Mouse (Mus musculus): ENCODE data around the gene Tff1. TPM values are rescaled to one million over a fixed set of nuclear protein-coding genes. Genes with fewer than 3 reads are reported as not detected.

Gene Tff1
- polyA plus RNA-seq, 1 experiment from 2014 or later, result not detected

DNA sequence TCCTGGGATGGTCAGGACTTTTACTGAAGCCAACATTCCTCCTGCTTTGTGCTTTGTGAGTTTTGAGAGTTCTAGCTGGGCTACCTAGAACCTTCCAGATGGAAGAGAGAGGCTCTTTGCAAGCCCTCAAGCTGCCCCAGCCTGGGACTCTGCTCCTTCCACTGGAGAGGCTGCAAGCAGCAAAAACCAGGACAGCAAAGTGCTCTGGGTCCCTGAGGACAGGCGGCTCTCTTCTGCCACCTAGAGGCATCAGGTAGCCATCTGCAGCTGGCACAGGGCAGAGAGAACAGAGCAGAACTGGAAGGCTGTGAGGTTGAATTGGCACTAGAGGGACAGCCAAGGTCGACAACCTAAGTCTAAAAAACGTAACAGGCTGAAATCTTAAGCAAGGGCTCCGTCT lies 22.3 kb upstream of the Tff1 start:
- Histone ChIP-seq H3K27me3 (no peaks in the 10 kb centered on the region), H3K9me3 (replicated peaks) (no peaks in the 10 kb centered on the region), H3K4me1 (no peaks in the 10 kb centered on the region), H3K4me2 (replicated peaks) (no peak overlapping the region), H3K27ac (replicated peaks) (no peak overlapping the region), H3K9ac (no peak overlapping the region), H3K4me3 (replicated peaks) (no peak overlapping the region), H3K36me3 (no peaks in the 10 kb centered on the region)
- ATAC-seq (ENCODE audit: insufficient number of reproducible peaks, low FRiP score, low TSS enrichment, low read depth), result no peak
- WGBS, result 22% methylated on average over 4 of the region's 4 CpGs

DNA sequence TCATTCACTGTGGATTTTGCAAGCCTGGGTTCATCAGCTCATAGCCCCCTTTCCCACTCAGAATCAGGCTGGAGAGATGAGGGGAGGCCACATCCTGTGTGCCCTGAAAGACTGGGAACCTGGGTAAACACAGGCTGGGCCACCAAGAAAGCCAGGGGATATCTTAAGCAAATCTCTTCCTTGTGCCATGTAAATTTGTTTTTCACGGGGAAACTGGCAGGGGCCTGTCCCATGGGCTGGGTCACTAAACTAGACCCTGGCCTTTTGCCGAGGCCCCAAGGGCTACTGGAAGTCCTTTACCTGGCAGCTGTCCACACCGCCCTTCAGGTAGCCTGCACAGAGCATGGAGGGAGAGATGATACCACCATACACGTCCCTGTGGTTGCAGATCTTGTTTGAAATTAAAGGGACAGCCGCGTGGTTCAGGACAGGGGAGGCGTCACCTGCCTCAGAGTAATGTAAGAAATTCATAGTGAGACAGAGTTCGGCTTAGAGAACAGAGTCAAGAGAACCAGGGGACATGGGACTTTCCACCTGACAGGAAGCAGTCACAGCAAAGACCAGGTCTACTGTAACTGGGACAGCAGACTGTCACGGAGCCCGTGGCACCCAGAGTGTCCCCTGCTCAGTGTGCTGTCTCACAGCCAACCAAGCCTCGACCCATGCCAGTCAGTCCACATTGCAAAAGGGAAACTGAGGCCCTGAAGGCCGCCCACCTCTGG lies 19.4 kb upstream of the Tff1 start:
- no peaks in the 10 kb centered on the region for H3K4me1 ChIP-seq
- no peak overlapping the region for H3K9ac ChIP-seq
- H3K27me3 ChIP-seq, result no peaks in the 10 kb centered on the region
- WGBS, result 74% methylated on average over 12 of the region's 12 CpGs
- H3K27ac ChIP-seq (replicated peaks), result no peak overlapping the region
- H3K4me2 ChIP-seq (replicated peaks), result no peak overlapping the region
- H3K9me3 ChIP-seq (replicated peaks), result no peaks in the 10 kb centered on the region
- no peak for ATAC-seq (ENCODE audit: insufficient number of reproducible peaks, low FRiP score, low TSS enrichment, low read depth)
- H3K36me3 ChIP-seq, result no peaks in the 10 kb centered on the region
- no peak overlapping the region for H3K4me3 ChIP-seq (replicated peaks)

DNA sequence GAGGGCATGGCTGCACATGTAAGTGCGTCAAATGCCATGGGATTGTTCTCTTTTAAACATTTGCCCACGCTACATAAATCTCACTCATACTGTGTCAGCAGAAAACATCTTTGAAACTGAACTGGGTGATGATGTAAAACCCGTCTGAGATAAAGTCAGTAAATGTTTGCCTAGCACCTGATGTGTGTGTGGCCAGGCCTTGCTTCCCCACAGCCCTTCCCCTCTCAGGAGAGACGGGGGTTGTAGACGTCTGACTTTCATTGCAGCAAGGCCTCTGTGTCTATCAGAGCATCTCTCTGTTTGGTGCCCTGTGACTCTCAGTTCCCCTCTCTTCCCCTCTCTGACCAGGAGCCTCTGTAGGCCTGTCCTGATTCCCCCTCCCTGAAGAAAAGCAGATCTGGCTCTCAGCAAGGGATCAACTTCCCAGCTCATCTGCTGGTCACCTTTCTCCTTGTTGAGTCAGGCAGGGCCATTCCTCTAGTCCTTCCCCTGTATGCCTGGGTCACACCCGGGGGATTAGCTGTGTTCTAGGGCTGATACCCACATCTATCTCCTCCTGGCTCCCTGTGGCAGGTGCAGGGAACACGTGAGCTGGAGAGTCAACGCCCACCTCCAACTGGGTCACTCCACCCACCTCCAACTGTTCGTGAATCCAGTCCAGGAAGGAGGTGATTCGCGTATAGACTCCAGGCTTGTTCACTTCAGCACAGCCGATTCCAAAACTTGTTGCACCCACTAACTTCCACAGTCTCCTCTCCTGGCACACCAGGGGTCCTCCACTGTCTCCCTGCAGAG lies 18.3 kb upstream of the Tff1 start:
- Histone ChIP-seq H3K9ac (no peak overlapping the region), H3K4me3 (replicated peaks) (no peak overlapping the region), H3K27ac (replicated peaks) (no peak overlapping the region), H3K4me2 (replicated peaks) (no peak overlapping the region), H3K27me3 (no peaks in the 10 kb centered on the region), H3K9me3 (replicated peaks) (no peaks in the 10 kb centered on the region), H3K4me1 (no peaks in the 10 kb centered on the region), H3K36me3 (no peaks in the 10 kb centered on the region)
- ATAC-seq (ENCODE audit: insufficient number of reproducible peaks, low FRiP score, low TSS enrichment, low read depth), result no peak
- WGBS, result 56% methylated on average over 12 of the region's 12 CpGs

DNA sequence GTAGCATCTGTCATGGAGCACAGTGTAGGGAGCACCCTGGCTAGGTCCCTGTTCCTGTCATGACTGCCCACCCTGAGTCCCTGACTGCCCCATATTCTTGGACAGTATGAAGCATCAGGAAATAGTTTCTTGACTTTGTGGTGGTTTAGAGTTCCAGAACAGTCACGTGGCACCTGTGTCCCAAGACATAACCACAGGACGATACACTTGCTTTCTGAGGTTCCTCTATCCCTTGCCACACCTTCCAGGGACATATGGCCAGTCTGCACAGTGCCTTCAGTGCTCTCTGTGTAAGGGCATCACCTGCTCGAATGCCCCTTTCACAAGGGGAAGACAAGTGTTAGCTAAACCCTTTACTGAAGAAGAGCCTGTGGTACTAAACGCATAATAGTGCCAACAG lies 16.4 kb upstream of the Tff1 start:
- H3K36me3 ChIP-seq, result no peaks in the 10 kb centered on the region
- ATAC-seq (ENCODE audit: insufficient number of reproducible peaks, low FRiP score, low TSS enrichment, low read depth), result no peak
- no peak overlapping the region for H3K27ac ChIP-seq (replicated peaks)
- no peaks in the 10 kb centered on the region for H3K27me3 ChIP-seq
- WGBS, result 81% methylated on average over 4 of the region's 4 CpGs
- H3K9ac ChIP-seq, result no peak overlapping the region
- H3K9me3 ChIP-seq (replicated peaks), result no peaks in the 10 kb centered on the region
- no peak overlapping the region for H3K4me2 ChIP-seq (replicated peaks)
- H3K4me3 ChIP-seq (replicated peaks), result no peak overlapping the region
- H3K4me1 ChIP-seq, result no peaks in the 10 kb centered on the region

DNA sequence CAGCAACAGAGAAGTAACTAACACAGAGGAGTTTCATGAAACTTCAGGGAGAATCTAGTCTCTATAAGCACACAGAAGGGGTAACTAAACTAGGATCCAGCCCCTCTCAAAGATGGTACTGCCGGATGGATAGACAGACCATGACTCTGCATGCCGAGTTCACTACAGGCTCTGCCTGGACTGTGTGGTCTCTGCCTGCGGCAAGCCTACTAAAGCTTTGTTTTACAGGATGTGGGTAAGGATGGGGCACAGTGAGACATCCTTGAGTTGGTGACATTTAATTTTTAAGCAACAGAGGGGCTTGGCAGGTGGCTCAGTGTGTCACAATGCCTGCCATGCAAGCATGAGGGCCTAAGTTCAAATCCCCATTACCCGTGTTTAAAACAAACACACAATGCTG lies 11.2 kb upstream of the Tff1 start:
- H3K27me3 ChIP-seq, result no peaks in the 10 kb centered on the region

DNA sequence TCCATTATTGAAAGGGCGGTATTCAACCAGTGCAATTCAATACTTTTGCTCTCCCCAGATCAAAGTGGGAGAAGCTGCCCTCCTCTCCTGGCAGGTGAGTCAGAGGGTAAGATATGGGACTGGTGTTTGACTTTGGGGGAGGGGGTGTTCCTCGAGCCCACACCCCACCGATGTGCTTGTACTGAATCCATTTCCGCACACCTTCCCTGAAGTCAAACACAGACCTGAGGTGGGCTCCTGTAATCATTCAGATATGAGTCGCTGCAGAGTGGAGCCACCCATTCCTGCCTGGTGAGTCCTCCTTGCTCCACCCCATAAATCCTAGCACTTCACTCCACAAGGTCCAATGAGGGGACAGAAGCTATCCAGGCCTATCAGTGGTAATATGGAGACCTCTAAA lies 4.7 kb upstream of the Tff1 start:
- Histone ChIP-seq H3K9me3 (replicated peaks) (no peaks in the 10 kb centered on the region), H3K4me3 (replicated peaks) (no peak overlapping the region), H3K27ac (replicated peaks) (no peak overlapping the region), H3K4me2 (replicated peaks) (no peak overlapping the region), H3K4me1 (no peaks in the 10 kb centered on the region), H3K27me3 (no peaks in the 10 kb centered on the region), H3K36me3 (no peaks in the 10 kb centered on the region), H3K9ac (no peak overlapping the region)
- 77% methylated on average over 5 of the region's 5 CpGs for WGBS
- ATAC-seq (ENCODE audit: insufficient number of reproducible peaks, low FRiP score, low TSS enrichment, low read depth), result no peak

More for the DNA sequence above, 11.2 kb upstream of the Tff1 start:
- H3K27ac ChIP-seq (replicated peaks), result no peak overlapping the region
- WGBS, result 90% methylated on average over 4 of the region's 4 CpGs
- H3K9me3 ChIP-seq (replicated peaks), result no peaks in the 10 kb centered on the region
- no peak overlapping the region for H3K4me2 ChIP-seq (replicated peaks)
- no peak overlapping the region for H3K9ac ChIP-seq
- no peaks in the 10 kb centered on the region for H3K4me1 ChIP-seq
- no peak for ATAC-seq (ENCODE audit: insufficient number of reproducible peaks, low FRiP score, low TSS enrichment, low read depth)
- H3K36me3 ChIP-seq, result no peaks in the 10 kb centered on the region
- no peak overlapping the region for H3K4me3 ChIP-seq (replicated peaks)

DNA sequence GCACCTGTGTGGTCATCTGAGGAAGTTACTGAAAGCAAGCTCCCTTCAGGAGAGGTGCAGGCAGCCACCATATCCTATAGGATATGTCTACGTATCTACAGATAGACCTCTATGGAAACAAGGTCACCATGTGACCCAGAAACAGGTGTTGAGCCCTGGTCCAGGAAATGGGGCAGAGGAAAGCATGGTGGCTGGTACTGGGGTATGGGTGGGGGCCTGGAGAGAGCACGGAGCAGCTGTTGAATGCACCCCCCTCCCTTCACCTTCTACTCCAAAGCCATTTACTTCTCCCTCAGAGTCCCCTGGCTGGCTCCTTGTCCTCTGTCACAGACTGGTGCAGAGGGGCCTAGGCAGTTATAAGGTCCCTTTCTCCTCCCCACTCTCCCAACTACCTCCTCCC lies 1.3 kb downstream of the Tff1 start:
- ATAC-seq (ENCODE audit: insufficient number of reproducible peaks, low FRiP score, low TSS enrichment, low read depth), result no peak
- no peak overlapping the region for H3K4me3 ChIP-seq (replicated peaks)
- no peaks in the 10 kb centered on the region for H3K4me1 ChIP-seq
- no peaks in the 10 kb centered on the region for H3K27me3 ChIP-seq
- 70% methylated on average over 2 of the region's 2 CpGs for WGBS
- H3K9ac ChIP-seq, result no peak overlapping the region
- H3K27ac ChIP-seq (replicated peaks), result no peak overlapping the region
- no peak overlapping the region for H3K4me2 ChIP-seq (replicated peaks)
- no peaks in the 10 kb centered on the region for H3K9me3 ChIP-seq (replicated peaks)
- H3K36me3 ChIP-seq, result no peaks in the 10 kb centered on the region

DNA sequence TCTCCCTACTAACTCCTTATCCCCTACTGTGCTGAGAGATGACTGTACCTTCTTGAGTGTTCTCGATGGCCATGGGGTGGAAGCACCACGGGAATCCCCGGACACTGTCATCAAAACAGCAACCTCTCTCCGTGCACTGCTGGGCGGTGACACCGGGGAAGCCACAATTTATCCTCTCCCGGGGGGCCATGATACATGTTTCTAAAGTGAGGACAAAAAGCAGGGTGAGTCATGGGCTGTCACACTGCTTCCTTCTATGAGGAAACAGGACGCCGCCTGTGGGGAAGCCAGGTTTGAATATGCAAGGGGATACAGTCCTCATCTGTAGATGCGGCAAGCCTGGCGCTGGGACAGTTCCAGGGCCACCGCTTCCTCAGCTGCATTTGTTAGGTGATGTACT lies 2.5 kb downstream of the Tff1 start:
- H3K4me1 ChIP-seq, result no peaks in the 10 kb centered on the region
- no peaks in the 10 kb centered on the region for H3K27me3 ChIP-seq
- WGBS, result 84% methylated on average over 12 of the region's 12 CpGs
- no peak for ATAC-seq (ENCODE audit: insufficient number of reproducible peaks, low FRiP score, low TSS enrichment, low read depth)
- H3K36me3 ChIP-seq, result no peaks in the 10 kb centered on the region
- H3K4me2 ChIP-seq (replicated peaks), result no peak overlapping the region
- no peak overlapping the region for H3K4me3 ChIP-seq (replicated peaks)
- H3K9me3 ChIP-seq (replicated peaks), result no peaks in the 10 kb centered on the region
- H3K9ac ChIP-seq, result no peak overlapping the region
- H3K27ac ChIP-seq (replicated peaks), result no peak overlapping the region

DNA sequence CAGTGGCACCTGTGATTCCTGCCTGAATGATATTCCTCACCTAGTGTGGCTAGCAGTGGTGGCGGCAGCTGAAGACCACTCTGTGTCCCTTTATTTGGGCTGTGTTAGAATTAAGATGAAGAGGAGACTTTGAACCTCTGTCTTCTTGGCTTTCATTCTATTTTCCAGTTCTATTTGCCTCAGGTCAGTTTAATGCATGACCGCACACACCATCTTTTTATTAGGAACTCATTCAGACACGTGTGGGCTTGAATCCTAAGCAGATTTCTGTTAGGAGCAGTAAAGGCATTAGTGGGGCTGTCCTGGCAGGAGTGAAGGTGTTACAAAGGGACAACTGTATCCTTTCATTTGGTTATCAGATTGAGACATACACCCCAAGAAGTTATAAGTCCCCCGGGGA lies 4.8 kb downstream of the Tff1 start:
- no peaks in the 10 kb centered on the region for H3K4me1 ChIP-seq
- no peak overlapping the region for H3K4me3 ChIP-seq (replicated peaks)
- H3K27me3 ChIP-seq, result peaks cover 3% of the 10 kb centered on the region; the same call in 1 of the 2 replicates
- H3K4me2 ChIP-seq (replicated peaks), result no peak overlapping the region
- no peaks in the 10 kb centered on the region for H3K9me3 ChIP-seq (replicated peaks)
- no peaks in the 10 kb centered on the region for H3K36me3 ChIP-seq
- no peak overlapping the region for H3K9ac ChIP-seq
- WGBS, result 65% methylated on average over 4 of the region's 4 CpGs
- no peak for ATAC-seq (ENCODE audit: insufficient number of reproducible peaks, low FRiP score, low TSS enrichment, low read depth)
- no peak overlapping the region for H3K27ac ChIP-seq (replicated peaks)

DNA sequence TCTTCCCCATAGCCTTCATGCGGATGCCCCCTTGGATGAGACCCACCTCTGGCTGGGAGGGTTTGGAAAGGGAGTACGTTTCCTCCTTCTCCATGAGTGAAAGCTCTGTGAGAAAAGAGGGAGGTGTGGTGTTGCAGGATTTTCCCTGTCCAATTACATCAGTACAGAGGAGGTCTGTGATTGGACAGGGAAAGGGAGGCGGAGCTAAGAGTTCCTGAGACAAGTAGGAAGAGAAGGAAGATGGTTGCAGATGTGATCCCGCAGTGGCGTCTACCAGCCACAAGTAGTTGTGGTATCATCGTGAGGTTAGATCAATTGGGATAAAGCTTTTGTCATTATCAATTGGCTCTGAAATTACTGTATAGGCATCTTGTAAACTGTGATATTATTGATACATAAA lies 7.2 kb downstream of the Tff1 start:
- Histone ChIP-seq H3K4me2 (replicated peaks) (no peak overlapping the region), H3K27me3 (peaks cover 3% of the 10 kb centered on the region; the same call in 1 of the 2 replicates), H3K36me3 (no peaks in the 10 kb centered on the region), H3K4me3 (replicated peaks) (no peak overlapping the region), H3K27ac (replicated peaks) (no peak overlapping the region), H3K9ac (no peak overlapping the region), H3K4me1 (no peaks in the 10 kb centered on the region), H3K9me3 (replicated peaks) (no peaks in the 10 kb centered on the region)
- ATAC-seq (ENCODE audit: insufficient number of reproducible peaks, low FRiP score, low TSS enrichment, low read depth), result no peak
- 70% methylated on average over 6 of the region's 6 CpGs for WGBS

DNA sequence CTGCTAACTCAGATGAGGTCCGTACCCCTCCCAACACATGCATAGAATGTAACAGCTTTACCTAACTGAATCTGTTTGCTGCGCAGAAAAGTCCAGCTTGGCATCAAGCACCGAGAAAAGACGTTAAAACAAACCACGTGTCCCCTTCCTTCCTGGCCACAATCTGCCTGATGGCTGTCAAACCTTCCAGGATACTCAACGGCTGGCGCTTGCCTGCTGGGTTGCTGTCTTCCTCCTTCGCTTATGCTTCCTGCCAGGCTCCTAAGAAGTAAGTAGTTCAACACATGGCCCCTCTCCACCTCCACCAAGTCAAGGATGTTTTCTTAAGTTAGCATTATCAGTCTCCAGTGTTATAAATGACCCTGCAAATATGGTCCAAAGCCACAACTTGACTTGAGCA lies 11.3 kb downstream of the Tff1 start:
- 66% methylated on average over 8 of the region's 8 CpGs for WGBS

More for the DNA sequence above, 11.3 kb downstream of the Tff1 start:
- H3K4me3 ChIP-seq (replicated peaks), result no peak overlapping the region
- ATAC-seq (ENCODE audit: insufficient number of reproducible peaks, low FRiP score, low TSS enrichment, low read depth), result no peak
- no peaks in the 10 kb centered on the region for H3K9me3 ChIP-seq (replicated peaks)
- H3K4me1 ChIP-seq, result no peaks in the 10 kb centered on the region
- peaks cover 3% of the 10 kb centered on the region; the same call in 1 of the 2 replicates for H3K27me3 ChIP-seq
- H3K27ac ChIP-seq (replicated peaks), result no peak overlapping the region
- H3K4me2 ChIP-seq (replicated peaks), result no peak overlapping the region
- H3K36me3 ChIP-seq, result no peaks in the 10 kb centered on the region
- no peak overlapping the region for H3K9ac ChIP-seq
